23 mouse cellular contexts compared by ENCODE assay signal in genomic region chr9:121707801-121708200, GRCm38 (mm10). TPM values are rescaled to one million over a fixed set of nuclear protein-coding genes. Genes with fewer than 3 reads are reported as not detected.
A peak's percentile ranks its signal among the peaks of the same experiment; 100 is the strongest.
DNase-seq lines count a peak whose midpoint lies in the region; ATAC-seq and TF ChIP-seq lines count a peak whose summit lies in the region.
"Had no signal": no experiment of that assay in that cellular context is flagged by ENCODE, and none has a peak within 500 bp of the region (broad histone marks: within the 10 kb centered on the region; RNA-seq: fewer than 3 reads in every experiment).

No protein-coding gene starts in this region.

- TF ChIP-seq EP300 in heart, adult 2 months (IDR thresholded peaks at IDR 0.05; ENCODE audit: insufficient read depth, low read depth, low read length): no peak
- TF ChIP-seq EP300 in MEL (IDR thresholded peaks at IDR 0.05; ENCODE audit: low read depth in 1 of 2, low read length in 2 of 2): no peak

- no peak for DNase-seq in heart, adult 2 months
- DNase-seq in liver, embryonic 13.5 days: no peak
- DNase-seq in liver (no peak), MEL (ENCODE audit: low read depth, low spot score) (no peak)
- DNase-seq in limb, embryonic 10.5 days (ENCODE audit: low spot score): peak; percentile 16
- DNase-seq in lung, postnatal 36 days: no peak
- DNase-seq: adrenal gland, postnatal 10 days; cerebellum, adult 2 months; cerebellum, postnatal 14 days; embryo, embryonic 11 days; gastrocnemius, postnatal 14 days; heart, postnatal 10 days; heart, postnatal 4 days had no signal

- intact Hi-C loops in heart, adult 2 months (cut with DNase I): no loop called here

- WGBS in heart, embryonic 13.5 days: 46% methylated on average over 6 of the region's 6 CpGs
- WGBS in heart, adult 2 months: 42% methylated on average over 6 of the region's 6 CpGs
- 56% methylated on average over 6 of the region's 6 CpGs for WGBS in liver, embryonic 13.5 days (ENCODE audit: insufficient replicate concordance)
- 57% methylated on average over 6 of the region's 6 CpGs for WGBS in limb, embryonic 10.5 days

- TF ChIP-seq POLR2A in heart, adult 2 months (IDR thresholded peaks at IDR 0.05; ENCODE audit: insufficient read depth, low read depth, low read length): no peak
- TF ChIP-seq POLR2A in MEL (IDR thresholded peaks at IDR 0.05; ENCODE audit: control insufficient read depth in 1 of 2, insufficient read depth in 1 of 2, low read depth in 1 of 2, low read length in 2 of 2, poor library complexity in 1 of 2): no peak

- 0 out of 2 replicates have a peak overlapping the region, but pooled peaks have one; percentile 13 for H3K9ac ChIP-seq in heart, embryonic 13.5 days
- H3K9ac ChIP-seq in heart, adult 2 months (ENCODE audit: low read depth, low read length): no peak overlapping the region
- H3K9ac ChIP-seq in liver, embryonic 13.5 days: 0 out of 2 replicates have a peak overlapping the region, but pooled peaks have one; percentile 13
- peak overlapping the region; percentile 19 for H3K9ac ChIP-seq in MEL (ENCODE audit: control insufficient read depth, low read depth, low read length, poor library complexity, severe bottlenecking)
- H3K9ac ChIP-seq: embryonic facial prominence, embryonic 15.5 days; hindbrain, embryonic 12.5 days had no signal

- H3K4me1 ChIP-seq in heart, embryonic 13.5 days: peaks cover 53% of the 10 kb centered on the region
- peaks cover 3% of the 10 kb centered on the region for H3K4me1 ChIP-seq in heart, adult 2 months (ENCODE audit: control insufficient read depth, insufficient read depth, low read length)
- H3K4me1 ChIP-seq in liver, embryonic 13.5 days (replicated peaks): peaks cover 75% of the 10 kb centered on the region
- H3K4me1 ChIP-seq in MEL (ENCODE audit: control insufficient read depth in 1 of 2, insufficient read depth in 2 of 2, low read length in 2 of 2): peaks cover 15 to 43% of the 10 kb centered on the region in 2 experiments
- H3K4me1 ChIP-seq in limb, embryonic 10.5 days: peaks cover 46% of the 10 kb centered on the region

- H3K79me2 ChIP-seq in heart, adult 2 months (replicated peaks; ENCODE audit: control insufficient read depth, insufficient read depth, low read length): no peaks in the 10 kb centered on the region; the same call in 1 of the 2 replicates
- H3K79me2 ChIP-seq in MEL (ENCODE audit: control insufficient read depth, insufficient read depth, low read length, poor library complexity): peaks cover 17% of the 10 kb centered on the region

- H3K36me3 ChIP-seq in heart, embryonic 13.5 days: peaks cover 7% of the 10 kb centered on the region
- H3K36me3 ChIP-seq in heart, adult 2 months (ENCODE audit: control insufficient read depth, insufficient read depth, low read length): peaks cover 3% of the 10 kb centered on the region
- peaks cover 8% of the 10 kb centered on the region for H3K36me3 ChIP-seq in liver, embryonic 13.5 days
- peaks cover 0 to 30% of the 10 kb centered on the region in 2 experiments; a peak in 2 of 4 replicates for H3K36me3 ChIP-seq in MEL (ENCODE audit: control insufficient read depth in 1 of 2, insufficient read depth in 2 of 2, low read length in 2 of 2)
- H3K36me3 ChIP-seq in limb, embryonic 10.5 days: peaks cover 7% of the 10 kb centered on the region

- H3K4me3 ChIP-seq in heart, embryonic 13.5 days: no peak overlapping the region
- H3K4me3 ChIP-seq in heart, adult 2 months: no peak overlapping the region
- H3K4me3 ChIP-seq in liver, embryonic 13.5 days (replicated peaks): no peak overlapping the region
- H3K4me3 ChIP-seq in MEL (ENCODE audit: control insufficient read depth in 1 of 2, insufficient read depth in 1 of 2, low read depth in 2 of 2, low read length in 2 of 2): peak overlapping the region; percentile 4 to 49
- no peak overlapping the region for H3K4me3 ChIP-seq in limb, embryonic 10.5 days
- H3K4me3 ChIP-seq: embryonic facial prominence, embryonic 15.5 days; erythroblast, embryonic 14.5 days; forebrain, embryonic 10.5 days; hindbrain, embryonic 12.5 days had no signal

- no peaks in the 10 kb centered on the region for H3K27me3 ChIP-seq in heart, embryonic 13.5 days (replicated peaks)
- H3K27me3 ChIP-seq in heart, adult 2 months (ENCODE audit: control insufficient read depth, insufficient read depth, low read length): no peaks in the 10 kb centered on the region
- no peaks in the 10 kb centered on the region for H3K27me3 ChIP-seq in liver, embryonic 13.5 days
- no peaks in the 10 kb centered on the region for H3K27me3 ChIP-seq in MEL (ENCODE audit: control insufficient read depth in 1 of 2, insufficient read depth in 2 of 2, low read length in 2 of 2)
- H3K27me3 ChIP-seq in limb, embryonic 10.5 days (ENCODE audit: low read depth, poor library complexity, severe bottlenecking): no peaks in the 10 kb centered on the region
- H3K27me3 ChIP-seq: embryonic facial prominence, embryonic 15.5 days had no signal

- ATAC-seq in heart, embryonic 13.5 days (ENCODE audit: extremely low read depth, insufficient number of reproducible peaks, low FRiP score, low TSS enrichment): no peak
- no peak for ATAC-seq in liver, embryonic 13.5 days (ENCODE audit: low read depth)
- no peak for ATAC-seq in frontal cortex, adult (ENCODE audit: low TSS enrichment)
- ATAC-seq: forebrain, embryonic 14.5 days; hindbrain, embryonic 16.5 days; inflammation-experienced regulatory T-cells, adult 6 months had no signal

- no peaks in the 10 kb centered on the region for H3K9me3 ChIP-seq in heart, embryonic 13.5 days
- H3K9me3 ChIP-seq in liver, embryonic 13.5 days (replicated peaks): no peaks in the 10 kb centered on the region
- no peaks in the 10 kb centered on the region for H3K9me3 ChIP-seq in MEL (replicated peaks; ENCODE audit: insufficient read depth, low read length)
- no peaks in the 10 kb centered on the region for H3K9me3 ChIP-seq in limb, embryonic 10.5 days (replicated peaks)
- H3K9me3 ChIP-seq: embryonic facial prominence, embryonic 15.5 days; forebrain, embryonic 10.5 days; hindbrain, embryonic 12.5 days had no signal

- H3K27ac ChIP-seq in heart, embryonic 13.5 days (replicated peaks): no peak overlapping the region
- no peak overlapping the region for H3K27ac ChIP-seq in heart, adult 2 months
- H3K27ac ChIP-seq in liver, embryonic 13.5 days: no peak overlapping the region
- H3K27ac ChIP-seq in MEL (ENCODE audit: control insufficient read depth, low read depth, low read length): peak overlapping the region; percentile 82
- no peak overlapping the region for H3K27ac ChIP-seq in limb, embryonic 10.5 days
- H3K27ac ChIP-seq: embryonic facial prominence, embryonic 15.5 days; forebrain, embryonic 10.5 days; hindbrain, embryonic 12.5 days had no signal

- TF ChIP-seq RAD21 in MEL (IDR thresholded peaks at IDR 0.05; ENCODE audit: low read depth, low read length): no peak

- no peak for TF ChIP-seq CTCF in heart, adult 2 months (IDR thresholded peaks at IDR 0.05)
- TF ChIP-seq CTCF in MEL (IDR thresholded peaks at IDR 0.05 in 2 of 3, conservative IDR thresholded peaks at IDR 0.05 in 1 of 3; ENCODE audit: control insufficient read depth in 1 of 3, insufficient read depth in 1 of 3, low read depth in 2 of 3, low read length in 3 of 3, poor library complexity in 1 of 3, severe bottlenecking in 1 of 3): no peak

- no peak overlapping the region for H3K4me2 ChIP-seq in heart, embryonic 13.5 days
- H3K4me2 ChIP-seq in liver, embryonic 13.5 days: no peak overlapping the region
- H3K4me2 ChIP-seq: embryonic facial prominence, embryonic 15.5 days; hindbrain, embryonic 12.5 days had no signal

TF ChIP-seq in MEL, 35 proteins besides CTCF, POLR2A, EP300 and RAD21 (continues in another document):
- no peak for TF ChIP-seq ZMIZ1 (IDR thresholded peaks at IDR 0.05; ENCODE audit: low read depth, low read length)

RNA-seq across cellular contexts. Expression of gene Ss18l2, which starts 2.3 kb away (rescaled TPM):
- 163 and 176 TPM in 2 replicates for polyA plus RNA-seq in heart, embryonic 13.5 days (2015; fragmentation: Nextera tagmentation; extraction: Ambion mirVana)
- total RNA-seq in heart, adult 2 months (2021): 100 to 1,000 TPM; 125 to 138 TPM
- polyA plus RNA-seq in heart, adult 2 months (2012; rRNA removed): 103 and 154 TPM in 2 replicates
- 78.9 and 81.9 TPM in 2 replicates for polyA plus RNA-seq in liver, embryonic 13.5 days (2015; fragmentation: Nextera tagmentation; extraction: Ambion mirVana)
- total RNA-seq in MEL (2012; rRNA removed): 37.4 and 47.8 TPM in 2 replicates
- 10 to 100 TPM in 1 of 2 experiments, not detected in 1; 48.5 TPM for polyA plus RNA-seq in MEL (2012; ENCODE audit: insufficient read depth in 1 of 2, insufficient read length in 2 of 2, low read depth in 1 of 2, low replicate concordance in 2 of 2, missing spikeins in 1 of 2)
- polyA plus RNA-seq in limb, embryonic 10.5 days (2016; fragmentation: Nextera tagmentation; extraction: Ambion mirVana): 93.9 and 94.8 TPM in 2 replicates

RNA-seq across cellular contexts. Expression of gene Sec22c, which starts 2.5 kb away (rescaled TPM):
- polyA plus RNA-seq in heart, embryonic 13.5 days (2015; fragmentation: Nextera tagmentation; extraction: Ambion mirVana): 5.4 and 6.3 TPM in 2 replicates
- total RNA-seq in heart, adult 2 months (2021): 1 to 10 TPM; 3.9 to 5.0 TPM
- polyA plus RNA-seq in heart, adult 2 months (2012; rRNA removed): 6.7 and 9.5 TPM in 2 replicates
- polyA plus RNA-seq in liver, embryonic 13.5 days (2015; fragmentation: Nextera tagmentation; extraction: Ambion mirVana): 3.7 and 3.9 TPM in 2 replicates
- 5.9 and 6.6 TPM in 2 replicates for total RNA-seq in MEL (2012; rRNA removed)
- 10 to 100 TPM in 1 of 2 experiments, not detected in 1; 10.9 TPM for polyA plus RNA-seq in MEL (2012; ENCODE audit: insufficient read depth in 1 of 2, insufficient read length in 2 of 2, low read depth in 1 of 2, low replicate concordance in 2 of 2, missing spikeins in 1 of 2)
- 10.9 and 12.6 TPM in 2 replicates for polyA plus RNA-seq in limb, embryonic 10.5 days (2016; fragmentation: Nextera tagmentation; extraction: Ambion mirVana)

RNA-seq across cellular contexts. Expression of gene Nktr, which starts 11.2 kb away (rescaled TPM):
- 40.1 and 42.3 TPM in 2 replicates for polyA plus RNA-seq in heart, embryonic 13.5 days (2015; fragmentation: Nextera tagmentation; extraction: Ambion mirVana)
- 10 to 100 TPM; 28.7 to 33.1 TPM for total RNA-seq in heart, adult 2 months (2021)
- 23.1 and 39.2 TPM in 2 replicates for polyA plus RNA-seq in heart, adult 2 months (2012; rRNA removed)
- polyA plus RNA-seq in liver, embryonic 13.5 days (2015; fragmentation: Nextera tagmentation; extraction: Ambion mirVana): 29.7 and 33.3 TPM in 2 replicates
- total RNA-seq in MEL (2012; rRNA removed): 32.0 and 32.4 TPM in 2 replicates
- 10 to 100 TPM; 34.3 to 70.7 TPM for polyA plus RNA-seq in MEL (2012; ENCODE audit: insufficient read depth in 1 of 2, insufficient read length in 2 of 2, low read depth in 1 of 2, low replicate concordance in 2 of 2, missing spikeins in 1 of 2)
- polyA plus RNA-seq in limb, embryonic 10.5 days (2016; fragmentation: Nextera tagmentation; extraction: Ambion mirVana): 47.2 and 58.8 TPM in 2 replicates

RNA-seq across cellular contexts. Expression of gene Zfp651, which starts 51.3 kb away (rescaled TPM):
- polyA plus RNA-seq in heart, embryonic 13.5 days (2015; fragmentation: Nextera tagmentation; extraction: Ambion mirVana): 11.1 and 12.5 TPM in 2 replicates
- 100 to 1,000 TPM; 117 to 130 TPM for total RNA-seq in heart, adult 2 months (2021)
- 67.7 and 84.2 TPM in 2 replicates for polyA plus RNA-seq in heart, adult 2 months (2012; rRNA removed)
- 1.2 and 1.3 TPM in 2 replicates for polyA plus RNA-seq in liver, embryonic 13.5 days (2015; fragmentation: Nextera tagmentation; extraction: Ambion mirVana)
- 0.12 TPM in 1 of 2 replicates, not detected in the other for total RNA-seq in MEL (2012; rRNA removed)
- under 1 TPM in 1 of 2 experiments, not detected in 1; 0.07 TPM for polyA plus RNA-seq in MEL (2012; ENCODE audit: insufficient read depth in 1 of 2, insufficient read length in 2 of 2, low read depth in 1 of 2, low replicate concordance in 2 of 2, missing spikeins in 1 of 2)
- polyA plus RNA-seq in limb, embryonic 10.5 days (2016; fragmentation: Nextera tagmentation; extraction: Ambion mirVana): 4.4 and 7.0 TPM in 2 replicates
- total RNA-seq: granulocyte monocyte progenitor cell, adult 5-6 weeks had no signal

Comparison
In these comparisons a context has a peak if more than half of its experiments do, and no peak if none do; other contexts are left out.
1. H3K4me3 ChIP-seq: peak in MEL (2 of 2); none in heart, embryonic 13.5 days (single experiment), heart, adult 2 months (single experiment), liver, embryonic 13.5 days (single experiment) and limb, embryonic 10.5 days (single experiment).